Mouse (Mus musculus): ENCODE data around the gene Cyld. TPM values are rescaled to one million over a fixed set of nuclear protein-coding genes. Genes with fewer than 3 reads are reported as not detected.

Gene Cyld
- polyA plus RNA-seq, 1 experiment = 31.0 TPM

DNA sequence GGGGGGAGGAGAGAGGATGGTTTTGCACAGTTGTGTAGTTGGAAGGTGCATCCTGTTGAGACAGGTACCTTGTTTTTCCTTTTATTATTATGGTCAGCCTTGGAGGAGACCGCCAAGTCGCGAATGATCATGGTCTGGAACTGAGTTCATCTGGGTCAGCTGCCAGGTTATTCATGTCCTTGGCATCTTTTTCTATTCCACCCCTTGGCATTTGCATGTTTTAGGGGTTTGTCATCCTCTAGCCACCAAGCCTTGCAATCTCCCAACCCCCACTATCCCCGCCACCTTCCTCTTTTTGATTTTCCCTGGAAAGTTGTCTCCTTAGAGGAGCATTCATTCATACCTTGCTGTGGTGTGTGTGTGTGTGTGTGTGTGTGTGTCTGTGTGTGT is 809 bp downstream of the Cyld start:
- Histone ChIP-seq H3K4me3 (ENCODE audit: insufficient read depth, low read length) (peak overlapping the region; percentile 86), H3K27ac (ENCODE audit: insufficient read depth, low read length) (peak overlapping the region; percentile 94), H3K4me1 (ENCODE audit: control insufficient read depth, insufficient read depth, low read length) (no peaks in the 10 kb centered on the region; the same call in 1 of the 2 replicates)
- no peak for TF ChIP-seq POLR2A (IDR thresholded peaks at IDR 0.05; ENCODE audit: extremely low read depth, insufficient read depth, low read length)
- TF ChIP-seq CTCF (IDR thresholded peaks at IDR 0.05; ENCODE audit: extremely low read depth, insufficient read depth, low read length) = no peak

DNA sequence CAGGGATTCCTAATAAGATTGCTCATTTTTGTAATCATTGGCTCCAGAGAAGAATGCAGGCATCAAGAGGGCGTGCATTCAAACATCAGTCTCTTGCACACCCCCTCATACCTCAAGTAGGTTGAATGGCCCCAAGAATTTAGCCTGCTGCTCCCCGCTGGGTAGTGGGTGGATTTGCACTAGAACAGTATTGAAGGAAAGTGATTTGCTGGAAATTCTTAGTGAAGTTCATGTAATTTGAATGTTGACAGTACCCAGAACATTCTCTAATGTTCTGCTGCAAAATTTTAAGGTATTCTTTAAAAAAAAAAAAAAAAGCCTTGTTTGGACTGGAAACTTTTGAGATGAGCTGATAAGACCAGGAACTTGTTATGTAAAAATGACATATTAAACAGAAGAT is 1.2 kb downstream of the Cyld start:
- Histone ChIP-seq H3K4me1 (ENCODE audit: control insufficient read depth, insufficient read depth, low read length) (no peaks in the 10 kb centered on the region; the same call in 1 of the 2 replicates), H3K4me3 (ENCODE audit: insufficient read depth, low read length) (peak overlapping the region; percentile 86), H3K27ac (ENCODE audit: insufficient read depth, low read length) (0 out of 2 replicates have a peak overlapping the region, but pooled peaks have one; percentile 94)
- TF ChIP-seq POLR2A (IDR thresholded peaks at IDR 0.05; ENCODE audit: extremely low read depth, insufficient read depth, low read length) = no peak
- TF ChIP-seq CTCF (IDR thresholded peaks at IDR 0.05; ENCODE audit: extremely low read depth, insufficient read depth, low read length) = no peak

DNA sequence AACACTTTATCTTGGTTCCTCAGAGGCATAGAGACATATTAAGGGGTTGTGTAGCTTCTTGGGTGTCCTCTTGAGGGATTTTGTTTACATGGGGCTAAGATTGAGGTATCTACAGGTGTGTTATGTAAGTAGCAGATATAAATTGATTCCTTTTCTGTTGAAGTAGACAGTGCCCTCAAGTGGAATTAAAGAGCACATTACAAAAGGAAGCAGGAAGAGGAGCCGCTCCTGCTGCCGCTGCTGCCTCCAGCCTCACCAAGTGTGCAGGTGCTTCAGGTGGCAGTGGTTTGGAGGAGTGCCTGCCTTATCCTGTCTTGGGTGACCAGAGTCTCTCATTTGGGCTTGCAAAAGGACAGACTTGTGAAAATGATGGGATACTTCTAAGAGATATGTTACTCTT is 4.8 kb downstream of the Cyld start:
- TF ChIP-seq POLR2A (IDR thresholded peaks at IDR 0.05; ENCODE audit: extremely low read depth, insufficient read depth, low read length) (no peak), CTCF (IDR thresholded peaks at IDR 0.05; ENCODE audit: extremely low read depth, insufficient read depth, low read length) (peak; percentile 41; the same call in 1 of the 2 replicates)
- H3K27ac ChIP-seq (ENCODE audit: insufficient read depth, low read length) = no peak overlapping the region
- H3K4me3 ChIP-seq (ENCODE audit: insufficient read depth, low read length) = no peak overlapping the region
- no peaks in the 10 kb centered on the region; the same call in 1 of the 2 replicates for H3K4me1 ChIP-seq (ENCODE audit: control insufficient read depth, insufficient read depth, low read length)

DNA sequence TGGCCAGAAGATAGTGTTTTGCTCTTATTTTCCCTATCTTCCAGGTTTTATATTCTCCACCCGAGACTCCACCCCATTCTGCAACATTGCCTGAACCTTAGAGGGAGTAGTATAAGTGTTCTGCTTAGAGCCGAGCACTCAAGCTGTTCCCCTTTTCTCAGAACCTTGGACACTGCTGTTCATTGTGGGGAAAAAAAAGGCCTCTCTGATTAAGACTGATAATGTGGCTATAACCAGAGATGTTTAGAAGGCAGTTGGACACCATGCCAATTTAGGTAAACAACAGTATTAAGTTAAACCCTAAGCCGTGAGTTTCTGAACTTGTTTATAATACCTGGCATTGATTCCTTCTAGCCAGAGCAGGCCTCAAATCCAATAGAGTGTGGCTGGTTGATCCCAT is 6.0 kb downstream of the Cyld start:
- Histone ChIP-seq H3K27ac (ENCODE audit: insufficient read depth, low read length) (no peak overlapping the region), H3K4me1 (ENCODE audit: control insufficient read depth, insufficient read depth, low read length) (no peaks in the 10 kb centered on the region; the same call in 1 of the 2 replicates), H3K4me3 (ENCODE audit: insufficient read depth, low read length) (no peak overlapping the region)
- TF ChIP-seq POLR2A (IDR thresholded peaks at IDR 0.05; ENCODE audit: extremely low read depth, insufficient read depth, low read length) = no peak
- TF ChIP-seq CTCF (IDR thresholded peaks at IDR 0.05; ENCODE audit: extremely low read depth, insufficient read depth, low read length) = no peak

DNA sequence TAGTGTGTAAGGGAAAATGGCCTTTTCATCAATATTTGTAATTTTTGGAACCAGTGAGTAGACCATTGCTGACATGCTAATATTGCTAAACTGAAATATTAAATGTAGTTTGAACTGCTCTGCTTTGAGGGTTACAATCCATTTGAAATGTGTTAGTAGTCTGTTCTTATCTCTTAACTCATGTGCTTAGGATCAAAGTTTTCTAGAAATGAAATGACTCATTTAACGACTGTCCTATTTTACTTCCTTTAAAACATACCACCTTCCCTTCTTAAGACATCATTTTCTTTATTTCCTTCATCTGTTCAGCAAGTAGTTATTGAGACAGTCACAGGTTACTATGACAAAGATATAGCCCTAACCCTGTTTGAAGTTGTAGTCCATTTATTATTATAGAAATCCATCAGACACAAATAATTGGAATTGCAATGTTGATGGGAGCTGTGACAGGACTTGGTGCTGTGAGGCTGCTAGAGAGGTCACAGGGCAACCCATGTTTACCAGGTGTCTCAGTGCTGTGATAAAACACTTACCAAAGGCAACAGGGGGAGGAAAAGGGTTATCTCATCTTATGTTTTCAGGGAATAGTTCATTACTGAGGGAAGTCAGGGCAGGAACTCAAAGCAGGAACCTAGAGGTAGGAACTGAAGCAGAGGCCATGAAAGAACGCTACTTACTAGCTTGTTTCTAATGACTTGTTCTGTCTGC is 26.6 kb downstream of the Cyld start:
- Histone ChIP-seq H3K27ac (ENCODE audit: insufficient read depth, low read length) (no peak overlapping the region), H3K4me1 (ENCODE audit: control insufficient read depth, insufficient read depth, low read length) (no peaks in the 10 kb centered on the region), H3K4me3 (ENCODE audit: insufficient read depth, low read length) (no peak overlapping the region)
- no peak for TF ChIP-seq CTCF (IDR thresholded peaks at IDR 0.05; ENCODE audit: extremely low read depth, insufficient read depth, low read length)

DNA sequence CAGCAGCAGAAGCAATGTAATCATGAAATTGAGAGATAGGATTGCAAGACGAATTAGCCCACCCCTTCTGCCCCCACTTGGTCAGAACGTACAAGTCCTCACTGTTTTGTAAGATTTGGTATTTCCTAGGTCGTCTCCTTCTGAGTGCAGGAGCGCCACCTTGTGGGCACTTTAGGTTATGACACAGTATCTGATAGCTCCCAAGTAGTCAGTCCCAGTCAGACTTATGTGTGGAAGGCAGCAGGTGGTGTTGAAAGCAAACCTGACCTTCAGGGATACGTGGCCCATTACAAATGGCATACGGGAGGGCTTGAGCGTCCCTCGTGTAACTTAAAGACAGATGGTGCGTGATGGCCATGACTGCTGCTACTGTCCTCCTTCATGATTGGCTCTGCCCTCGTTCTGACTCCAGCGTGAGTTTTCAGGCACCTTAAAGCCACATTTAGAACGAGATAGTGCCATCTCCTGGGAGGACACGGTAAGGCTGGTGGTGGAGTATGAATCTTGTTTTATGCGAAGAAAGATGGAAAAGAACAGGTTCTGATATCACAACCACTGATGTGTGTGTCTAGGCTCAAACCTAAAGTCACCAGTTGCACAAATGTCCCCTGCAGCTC is 58.5 kb downstream of the Cyld start:
- H3K4me1 ChIP-seq (ENCODE audit: control insufficient read depth, insufficient read depth, low read length) = no peaks in the 10 kb centered on the region; the same call in 1 of the 2 replicates
- no peak overlapping the region for H3K27ac ChIP-seq (ENCODE audit: insufficient read depth, low read length)
- no peak overlapping the region for H3K4me3 ChIP-seq (ENCODE audit: insufficient read depth, low read length)
- TF ChIP-seq POLR2A (IDR thresholded peaks at IDR 0.05; ENCODE audit: extremely low read depth, insufficient read depth, low read length) (no peak), CTCF (IDR thresholded peaks at IDR 0.05; ENCODE audit: extremely low read depth, insufficient read depth, low read length) (peak; percentile 86)

DNA sequence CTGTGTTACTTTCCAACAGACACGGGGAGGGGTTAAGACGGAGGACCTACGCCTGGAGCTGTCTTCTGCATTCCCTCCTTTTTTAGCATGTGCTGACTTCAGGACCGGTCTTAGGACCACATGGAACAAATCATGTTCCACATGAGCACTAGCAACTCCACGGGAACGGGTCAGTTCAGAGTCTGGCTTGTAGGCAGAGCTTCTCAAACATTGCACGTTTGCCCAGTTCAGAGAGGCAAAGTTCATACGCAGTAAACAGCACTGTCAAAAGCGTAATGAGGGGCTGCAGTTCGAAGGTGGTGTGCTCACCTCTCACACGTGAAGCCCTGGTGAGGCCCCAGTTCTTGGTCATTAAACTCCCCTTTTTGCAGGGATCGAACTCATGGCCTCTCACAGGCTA is 65.2 kb downstream of the Cyld start:
- no peak overlapping the region for H3K27ac ChIP-seq (ENCODE audit: insufficient read depth, low read length)
- H3K4me3 ChIP-seq (ENCODE audit: insufficient read depth, low read length) = no peak overlapping the region
- no peaks in the 10 kb centered on the region for H3K4me1 ChIP-seq (ENCODE audit: control insufficient read depth, insufficient read depth, low read length)
- no peak for TF ChIP-seq POLR2A (IDR thresholded peaks at IDR 0.05; ENCODE audit: extremely low read depth, insufficient read depth, low read length)
- no peak for TF ChIP-seq CTCF (IDR thresholded peaks at IDR 0.05; ENCODE audit: extremely low read depth, insufficient read depth, low read length)

DNA sequence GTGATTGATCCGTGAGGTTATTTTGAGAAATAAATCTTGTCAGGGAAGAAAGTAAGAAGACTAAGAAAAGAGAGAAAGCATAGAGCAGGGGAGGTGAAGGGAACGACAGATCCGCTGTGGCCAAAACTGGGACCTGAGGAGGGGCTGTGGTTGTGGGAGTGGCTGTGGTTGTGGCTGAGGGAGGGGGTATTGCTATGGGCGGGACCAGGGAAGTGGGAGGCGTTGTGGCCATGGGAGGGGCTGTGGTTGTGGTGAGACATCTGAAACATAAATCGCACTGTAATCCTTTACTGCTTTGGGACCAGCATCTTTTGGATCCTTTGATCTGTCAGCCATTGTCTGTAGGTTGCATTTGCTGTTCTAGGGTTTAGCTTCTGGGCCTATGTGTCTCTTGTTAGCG is 74.4 kb downstream of the Cyld start:
- Histone ChIP-seq H3K4me1 (ENCODE audit: control insufficient read depth, insufficient read depth, low read length) (no peaks in the 10 kb centered on the region), H3K4me3 (ENCODE audit: insufficient read depth, low read length) (no peak overlapping the region), H3K27ac (ENCODE audit: insufficient read depth, low read length) (no peak overlapping the region)
- TF ChIP-seq CTCF (IDR thresholded peaks at IDR 0.05; ENCODE audit: extremely low read depth, insufficient read depth, low read length) (no peak), POLR2A (IDR thresholded peaks at IDR 0.05; ENCODE audit: extremely low read depth, insufficient read depth, low read length) (no peak)

DNA sequence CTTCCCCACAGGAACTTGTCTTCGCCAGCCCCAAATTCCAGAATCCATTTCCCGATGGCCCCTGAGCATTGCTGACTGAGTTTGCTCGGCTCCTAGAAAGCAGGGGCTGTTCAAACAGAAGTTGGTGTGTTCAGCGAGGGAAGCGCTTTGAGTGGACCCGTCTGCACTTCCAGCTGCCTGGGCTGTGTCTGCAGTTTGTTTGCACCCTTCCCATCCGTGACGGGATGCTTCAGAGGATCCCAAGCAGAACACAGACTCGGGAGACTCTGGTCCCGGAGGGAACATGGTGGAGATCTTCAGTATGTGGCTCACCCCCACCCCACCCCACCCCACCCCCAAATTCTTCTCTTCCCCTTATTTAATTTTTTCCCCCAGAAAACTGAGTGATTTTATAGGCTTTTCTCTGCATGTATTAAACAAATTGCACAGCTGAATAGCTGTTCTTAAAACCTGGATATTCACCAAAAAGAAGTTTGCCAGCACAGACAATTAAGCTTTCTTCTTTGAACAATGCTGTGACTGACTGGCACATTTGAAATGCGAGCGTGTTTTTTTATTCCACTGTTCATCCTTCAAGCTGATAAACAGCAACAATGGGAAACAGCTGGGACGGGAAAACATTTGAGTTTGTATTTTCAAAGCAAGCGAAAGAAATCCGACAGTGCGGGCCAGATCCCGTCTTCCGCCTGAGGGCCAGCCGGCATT is 77.9 kb downstream of the Cyld start:
- H3K4me3 ChIP-seq (ENCODE audit: insufficient read depth, low read length) = no peak overlapping the region

More for the DNA sequence above, 77.9 kb downstream of the Cyld start:
- H3K27ac ChIP-seq (ENCODE audit: insufficient read depth, low read length) = no peak overlapping the region
- no peaks in the 10 kb centered on the region for H3K4me1 ChIP-seq (ENCODE audit: control insufficient read depth, insufficient read depth, low read length)
- TF ChIP-seq CTCF (IDR thresholded peaks at IDR 0.05; ENCODE audit: extremely low read depth, insufficient read depth, low read length) (no peak), POLR2A (IDR thresholded peaks at IDR 0.05; ENCODE audit: extremely low read depth, insufficient read depth, low read length) (no peak)

Data from cortical plate, adult 2 months (tissue).